Mouse (Mus musculus): ENCODE results near the gene Vamp5. TPM values are rescaled to one million over a fixed set of nuclear protein-coding genes. Genes with fewer than 3 reads are reported as not detected.

The Vamp5 gene
- 60.0 TPM for polyA plus RNA-seq (2017; shearing (Covaris generic))

DNA sequence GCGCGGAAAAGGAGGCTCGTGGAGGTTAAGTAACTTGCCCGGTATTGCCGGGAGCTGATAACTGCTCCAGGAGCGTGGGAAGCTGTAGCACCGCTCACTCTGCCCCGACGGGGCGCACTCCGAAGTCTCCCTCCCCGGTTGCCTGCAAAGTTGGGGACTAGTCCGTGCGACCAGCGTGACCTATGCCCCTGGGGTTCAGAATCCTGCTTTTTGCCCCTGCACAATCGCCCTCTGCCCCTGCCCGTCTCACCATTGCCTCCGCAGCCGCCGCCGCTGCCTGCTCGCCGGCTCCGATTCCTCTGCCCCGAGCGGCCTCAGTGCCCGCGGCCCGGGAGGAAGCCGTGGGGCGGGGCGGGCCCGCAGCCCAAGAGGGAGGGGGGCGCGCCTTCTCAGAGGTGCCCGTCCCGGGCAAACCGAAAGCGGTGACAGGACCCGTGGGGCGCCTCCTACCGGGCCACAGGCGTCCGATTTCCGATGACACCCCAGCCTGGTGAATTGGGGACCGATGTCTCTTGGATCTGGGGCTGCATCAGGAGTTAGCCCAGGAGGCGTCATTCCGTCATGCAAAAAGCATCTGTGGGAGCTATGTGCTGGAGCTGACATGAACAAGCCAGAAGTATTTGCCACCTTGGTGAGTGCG lies at the start of gene Vamp5:
Vamp5 (minus strand) TSS at position 338 of the 640 bp plus-strand sequence.

GRCm38 (mm10) chr6:72414076-72414756 lies 33.9 kb upstream of the Vamp5 start, which contains the start of gene Ggcx:
Gene Ggcx (plus strand): TSS chr6:72414308.

GRCm38 (mm10) chr6:72389941-72390771 lies 9.9 kb upstream of the Vamp5 start, which contains the start of gene Vamp8:
Gene Vamp8 (minus strand): TSS chr6:72390703.

GRCm38 (mm10) chr6:72366844-72367443 lies 13.3 kb downstream of the Vamp5 start, which contains the start of gene Rnf181:
Gene Rnf181 (minus strand): TSS chr6:72366956.

DNA sequence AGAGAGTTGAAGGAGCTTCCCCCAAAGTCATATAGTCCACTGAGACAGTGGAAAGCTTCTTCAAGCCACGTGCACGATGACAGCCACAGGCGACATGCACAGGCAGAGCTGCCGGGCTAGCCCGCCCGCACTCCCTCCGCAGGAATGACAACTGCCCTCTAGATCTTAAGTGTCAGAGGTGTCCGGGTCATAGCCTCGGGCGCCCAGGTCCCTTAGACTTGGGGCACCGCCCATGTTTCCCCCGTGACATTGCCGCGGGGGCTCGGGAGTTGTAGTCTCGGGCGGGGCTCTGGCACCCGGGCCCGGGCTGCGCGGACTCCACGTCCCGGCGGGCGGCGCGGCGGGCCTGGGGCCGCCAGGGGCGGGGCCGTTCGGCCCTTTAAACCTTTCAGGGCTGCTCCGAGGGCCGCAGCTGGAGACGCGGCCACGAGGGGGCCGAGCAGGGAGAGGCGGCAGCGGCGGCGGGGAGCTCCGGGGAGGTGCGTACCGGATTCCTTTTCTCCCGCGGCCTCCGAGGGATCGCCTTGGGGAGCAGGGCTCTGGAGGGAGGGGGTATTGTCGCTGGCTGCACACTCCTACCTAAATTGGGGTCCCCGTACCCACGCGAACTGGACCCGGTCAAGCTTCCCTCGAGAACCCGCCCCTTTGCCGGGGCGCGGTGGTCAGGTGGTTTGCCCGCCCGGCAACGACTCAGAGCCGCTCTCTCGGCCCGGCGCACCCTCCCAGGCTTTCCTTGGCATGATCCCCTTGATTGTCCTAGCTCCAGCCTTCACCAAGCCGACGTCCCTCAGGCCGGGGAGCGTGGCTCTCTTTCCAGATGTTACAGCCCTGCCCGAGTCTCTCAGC lies 25.0 kb downstream of the Vamp5 start, which contains the start of gene Tmem150a:
Tmem150a (plus strand) TSS at position 382 of the 846 bp plus-strand sequence.

DNA sequence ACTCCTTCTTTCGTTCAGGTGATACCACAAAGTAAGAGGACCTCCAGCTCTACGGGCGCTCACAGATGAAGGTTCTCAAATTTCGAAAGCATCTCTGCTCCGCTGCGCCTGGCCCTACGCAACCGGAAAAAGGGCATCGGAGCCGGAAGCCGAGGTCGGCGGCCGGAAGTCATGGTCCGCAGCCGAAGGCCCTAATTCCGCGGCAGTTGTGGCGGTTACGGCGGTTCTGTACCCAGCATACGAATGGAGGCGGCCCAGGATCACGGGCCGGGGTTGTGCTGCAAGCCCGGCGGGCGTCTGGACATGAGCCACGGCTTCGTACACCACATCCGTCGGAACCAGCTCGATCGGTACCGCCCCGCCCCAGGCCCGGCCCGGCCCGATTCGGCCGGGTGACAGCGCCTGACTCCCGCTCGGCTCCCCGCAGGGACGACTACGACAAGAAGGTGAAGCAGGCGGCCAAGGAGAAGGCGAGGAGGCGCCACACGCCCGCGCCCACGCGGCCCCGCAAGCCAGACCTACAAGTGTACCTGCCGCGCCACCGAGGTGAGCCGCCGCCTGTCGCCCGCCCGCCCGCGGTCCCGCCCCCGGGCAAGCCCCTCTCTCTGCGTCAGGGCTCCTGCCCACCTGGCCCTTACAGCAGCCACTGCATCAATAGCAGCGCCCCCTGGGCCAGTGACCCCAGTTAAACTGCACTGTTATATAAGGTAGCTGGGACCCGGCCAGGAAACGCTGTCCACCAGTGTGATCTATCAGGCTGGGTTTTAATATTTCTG lies 32.9 kb downstream of the Vamp5 start, which contains the start of gene 0610030E20Rik:
0610030E20Rik (plus strand) TSS at position 152 of the 776 bp plus-strand sequence.

DNA sequence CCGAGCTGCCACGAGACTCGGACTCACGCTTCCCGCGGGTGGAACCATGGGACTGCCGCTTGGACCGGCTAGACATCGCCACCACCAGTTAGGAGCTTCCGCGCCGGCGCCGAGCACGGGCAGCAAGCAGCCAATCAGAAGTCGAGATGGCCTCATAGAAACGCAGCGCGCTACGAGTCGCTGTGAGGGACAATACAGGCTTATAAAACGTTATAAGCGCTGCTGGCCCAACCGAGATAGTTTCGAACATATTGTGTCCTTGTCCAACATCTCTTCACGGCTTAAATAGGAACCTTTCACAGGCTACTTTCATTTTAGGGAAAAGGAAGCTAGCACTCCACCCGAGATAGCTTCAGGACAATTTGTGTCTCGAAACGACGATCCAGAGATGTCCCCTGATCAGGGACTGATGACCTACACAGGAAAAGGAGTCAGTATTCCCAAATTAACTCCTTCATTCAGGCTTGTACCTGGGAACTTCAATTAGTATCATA lies 35.1 kb downstream of the Vamp5 start, which contains the start of gene Usp39:
Usp39 (minus strand) TSS at position 111 of the 494 bp plus-strand sequence.

Other genes with a start within 250 kb of the Vamp5 start
- gene Atoh8, start 144.9 kb downstream of the Vamp5 start, polyA plus RNA-seq (2017; shearing (Covaris generic)), result not detected
- not detected for gene Sftpb, start 75.9 kb downstream of the Vamp5 start, polyA plus RNA-seq (2017; shearing (Covaris generic))
- 14.7 TPM for gene Usp39, start 35.3 kb downstream of the Vamp5 start, polyA plus RNA-seq (2017; shearing (Covaris generic))
- 33.4 TPM for gene 0610030E20Rik, start 33.2 kb downstream of the Vamp5 start, polyA plus RNA-seq (2017; shearing (Covaris generic))
- 0.73 TPM for gene Tmem150a, start 25.0 kb downstream of the Vamp5 start, polyA plus RNA-seq (2017; shearing (Covaris generic))
- gene Rnf181, start 13.5 kb downstream of the Vamp5 start, polyA plus RNA-seq (2017; shearing (Covaris generic)), result 161 TPM
- 307 TPM for gene Vamp8, start 10.2 kb upstream of the Vamp5 start, polyA plus RNA-seq (2017; shearing (Covaris generic))
- 14.6 TPM for gene Ggcx, start 33.8 kb upstream of the Vamp5 start, polyA plus RNA-seq (2017; shearing (Covaris generic))
- 396 TPM for gene Mat2a, start 59.1 kb upstream of the Vamp5 start, polyA plus RNA-seq (2017; shearing (Covaris generic))
- not detected for gene Sh2d6, start 141.2 kb upstream of the Vamp5 start, polyA plus RNA-seq (2017; shearing (Covaris generic))
- 460 TPM for gene Capg, start 163.9 kb upstream of the Vamp5 start, polyA plus RNA-seq (2017; shearing (Covaris generic))
- 25.4 TPM for gene Elmod3, start 217.9 kb upstream of the Vamp5 start, polyA plus RNA-seq (2017; shearing (Covaris generic))
- gene Retsat, start 218.0 kb upstream of the Vamp5 start, polyA plus RNA-seq (2017; shearing (Covaris generic)), result 9.4 TPM
- gene Tgoln1, start 236.5 kb upstream of the Vamp5 start, polyA plus RNA-seq (2017; shearing (Covaris generic)), result 139 TPM